Mouse (Mus musculus) embryonic stem cell, embryonic (primary cell): ENCODE measurements at regions not wholly inside any gene's neighbourhood (a gene's known extent, or its start where the extent isn't known, plus 50 kb on each side); places are given as distances from the start of the nearest gene placed in this dataset.

Experiments used
- CTCF ChIA-PET, 4 experiments: fragments of 300-600 bp in 2 of 4; fragments of 350-600 bp in 2 of 4; sonication (Branson Sonifier 250); formaldehyde crosslinking; loops; one replicate each; lab custom pipeline; 2022; ENCODE audit warnings: inconsistent platforms in 2 of 4; lab: Charles Lee
- POLR2A ChIA-PET, 4 experiments: fragments of 300-600 bp in 2 of 4; fragments of 350-600 bp in 2 of 4; sonication (Branson Sonifier 250); formaldehyde crosslinking; loops; one replicate each; lab custom pipeline; 2022; ENCODE audit warnings: antibody characterized with exemption in 4 of 4, inconsistent platforms in 1 of 4; lab: Charles Lee

GRCm38 (mm10) chr11:114567814-114568800 lies 100.2 kb upstream of the Rpl38 start:
- ChIA-PET POLR2A (interaction anchor here in 3 of 4 experiments (0.6 to 5.4 kb wide), 40 partner anchors 8 to 1163 kb away, joined by 3 to 55 read pairs (median 4); partner anchors contain the start of genes Cdc42ep4 (in 1 of the 3) and Rpl38 (in 1 of the 3)), CTCF (interaction anchor here (0.5 to 2.5 kb wide), 21 partner anchors 8 to 316 kb away, joined by 3 to 15 read pairs (median 4); no protein-coding TSS in a partner anchor)

GRCm38 (mm10) chr11:114567045-114567780 lies 101.1 kb upstream of the Rpl38 start:
- ChIA-PET CTCF (interaction anchor here (0.6 to 2.5 kb wide), 12 partner anchors 9 to 162 kb away, joined by 3 to 15 read pairs (median 4); no protein-coding TSS in a partner anchor), POLR2A (interaction anchor here in 3 of 4 experiments (0.9 to 5.4 kb wide), 18 partner anchors 9 to 815 kb away, joined by 3 to 55 read pairs (median 4); partner anchors contain the start of genes Cdc42ep4 (in 1 of the 3) and Rpl38 (in 1 of the 3))

GRCm38 (mm10) chr11:114564949-114565348 lies 103.4 kb upstream of the Rpl38 start:
- ChIA-PET POLR2A (interaction anchor here in 3 of 4 experiments (0.6 to 2.6 kb wide), 13 partner anchors 9 to 142 kb away, joined by 3 to 10 read pairs (median 3); partner anchors contain the start of gene Rpl38 (in 1 of the 3)), CTCF (interaction anchor here (0.5 to 3.9 kb wide), 28 partner anchors 10 to 695 kb away, joined by 3 to 32 read pairs (median 4); no protein-coding TSS in a partner anchor)

GRCm38 (mm10) chr11:114563172-114563571 lies 105.2 kb upstream of the Rpl38 start:
- CTCF ChIA-PET: interaction anchor here in 3 of 4 experiments (0.5 to 3.9 kb wide), 7 partner anchors 8 to 65 kb away, joined by 4 to 32 read pairs (median 8); no protein-coding TSS in a partner anchor
- POLR2A ChIA-PET: interaction anchor here in 3 of 4 experiments (0.6 to 2.6 kb wide), 8 partner anchors 8 to 21 kb away, joined by 3 to 10 read pairs (median 5); no protein-coding TSS in a partner anchor

- ChIA-PET CTCF (interaction anchor here (0.5 to 4.7 kb wide), 55 partner anchors 8 to 614 kb away, joined by 3 to 32 read pairs (median 6); no protein-coding TSS in a partner anchor), POLR2A (interaction anchor here in 3 of 4 experiments (0.6 to 3.5 kb wide), 36 partner anchors 9 to 341 kb away, joined by 3 to 23 read pairs (median 4); no protein-coding TSS in a partner anchor)
Measured at GRCm38 (mm10) chr11:114554576-114554975, 113.7 kb upstream of the Rpl38 start.

- ChIA-PET POLR2A (interaction anchor here in 3 of 4 experiments (0.6 to 3.5 kb wide), 39 partner anchors 9 to 635 kb away, joined by 3 to 23 read pairs (median 4); no protein-coding TSS in a partner anchor), CTCF (interaction anchor here (0.6 to 4.7 kb wide), 55 partner anchors 8 to 1588 kb away, joined by 3 to 32 read pairs (median 6); no protein-coding TSS in a partner anchor)
Measured at GRCm38 (mm10) chr11:114553992-114554391, 114.3 kb upstream of the Rpl38 start.

- ChIA-PET POLR2A (interaction anchor here in 3 of 4 experiments (0.7 to 3.5 kb wide), 16 partner anchors 10 to 358 kb away, joined by 3 to 23 read pairs (median 3); partner anchors contain the start of gene Rpl38 (in 1 of the 3)), CTCF (interaction anchor here in 3 of 4 experiments (0.7 to 4.7 kb wide), 7 partner anchors 9 to 116 kb away, joined by 3 to 30 read pairs (median 3); partner anchors contain the start of gene Rpl38 (in 1 of the 3))
Measured at GRCm38 (mm10) chr11:114552176-114552575, 116.1 kb upstream of the Rpl38 start.

GRCm38 (mm10) chr11:114551262-114551661 lies 117.1 kb upstream of the Rpl38 start:
- ChIA-PET POLR2A (interaction anchor here in 2 of 4 experiments (1.2 to 3.0 kb wide), 3 partner anchors 10 to 86 kb away, joined by 4 to 17 read pairs (median 5); no protein-coding TSS in a partner anchor), CTCF (interaction anchor here in 2 of 4 experiments (1.0 to 3.8 kb wide), 3 partner anchors 20 to 85 kb away, joined by 3 to 24 read pairs (median 5); no protein-coding TSS in a partner anchor)

GRCm38 (mm10) chr11:114548658-114549057 lies 119.7 kb upstream of the Rpl38 start:
- CTCF ChIA-PET: interaction anchor here in 2 of 4 experiments (0.5 kb wide), 2 partner anchors 70 to 77 kb away, joined by 4 read pairs; no protein-coding TSS in a partner anchor
- POLR2A ChIA-PET: interaction anchor here in 1 of 4 experiments (1.1 kb wide), 1 partner anchor 26 kb away, joined by 3 read pairs; no protein-coding TSS in a partner anchor

- POLR2A ChIA-PET: interaction anchor here in 2 of 4 experiments (0.8 to 1.7 kb wide), 5 partner anchors 10 to 27 kb away, joined by 3 to 5 read pairs (median 4); no protein-coding TSS in a partner anchor
Measured at GRCm38 (mm10) chr11:114544212-114544611, 124.1 kb upstream of the Rpl38 start.

GRCm38 (mm10) chr11:114542167-114542566 lies 126.2 kb upstream of the Rpl38 start:
- ChIA-PET CTCF (interaction anchor here (0.6 to 3.6 kb wide), 31 partner anchors 11 to 1483 kb away, joined by 3 to 30 read pairs (median 4); no protein-coding TSS in a partner anchor), POLR2A (interaction anchor here in 3 of 4 experiments (0.6 to 3.5 kb wide), 32 partner anchors 9 to 1786 kb away, joined by 3 to 23 read pairs (median 4); no protein-coding TSS in a partner anchor)

More at GRCm38 (mm10) chr11:114544212-114544611, 124.1 kb upstream of the Rpl38 start:
- CTCF ChIA-PET: interaction anchor here in 3 of 4 experiments (0.5 to 3.6 kb wide), 4 partner anchors 10 to 148 kb away, joined by 3 to 30 read pairs (median 6); no protein-coding TSS in a partner anchor

- POLR2A ChIA-PET: interaction anchor here in 2 of 4 experiments (1.2 to 3.5 kb wide), 2 partner anchors 12 to 14 kb away, joined by 3 to 17 read pairs; no protein-coding TSS in a partner anchor
- CTCF ChIA-PET: interaction anchor here in 2 of 4 experiments (0.9 to 2.7 kb wide), 5 partner anchors 14 to 17 kb away, joined by 3 to 16 read pairs (median 6); no protein-coding TSS in a partner anchor
Measured at GRCm38 (mm10) chr11:114540503-114540902, 127.8 kb upstream of the Rpl38 start.

GRCm38 (mm10) chr11:114536616-114537493 lies 131.5 kb upstream of the Rpl38 start:
- CTCF ChIA-PET: interaction anchor here (0.6 to 1.9 kb wide), 14 partner anchors 9 to 360 kb away, joined by 3 to 14 read pairs (median 4); no protein-coding TSS in a partner anchor
- POLR2A ChIA-PET: interaction anchor here in 3 of 4 experiments (0.5 to 2.1 kb wide), 17 partner anchors 11 to 832 kb away, joined by 3 to 9 read pairs (median 5); no protein-coding TSS in a partner anchor

- POLR2A ChIA-PET: interaction anchor here in 3 of 4 experiments (0.6 to 2.1 kb wide), 11 partner anchors 12 to 90 kb away, joined by 3 to 6 read pairs (median 5); no protein-coding TSS in a partner anchor
- CTCF ChIA-PET: interaction anchor here in 2 of 4 experiments (0.6 to 1.2 kb wide), 4 partner anchors 10 to 196 kb away, joined by 3 to 6 read pairs (median 4); no protein-coding TSS in a partner anchor
Measured at GRCm38 (mm10) chr11:114535900-114536299, 132.4 kb upstream of the Rpl38 start.

- ChIA-PET POLR2A (interaction anchor here in 2 of 4 experiments (0.8 to 1.4 kb wide), 2 partner anchors 92 to 131 kb away, joined by 3 read pairs; no protein-coding TSS in a partner anchor), CTCF (interaction anchor here in 1 of 4 experiments (0.6 to 0.8 kb wide), 2 partner anchors 20 to 117 kb away, joined by 3 read pairs; no protein-coding TSS in a partner anchor)
Measured at GRCm38 (mm10) chr11:114534436-114534835, 133.9 kb upstream of the Rpl38 start.
